Mouse (Mus musculus) layer of hippocampus, postnatal 36 days (tissue): ENCODE measurements around the gene Pde9a. TPM values are rescaled to one million over a fixed set of nuclear protein-coding genes. Genes with fewer than 3 reads are reported as not detected.
"Not testable (repeated sequence)": the region's sequence is repeated elsewhere in the genome, so short reads cannot be mapped to it uniquely, and the experiment has no call there.

Experiments used
- DNase-seq, 2 experiments: peaks; one replicate each; pipeline ENCODE4 v3.0.0; 2022
- total RNA-seq, 2 experiments: library from RNA; stranded (reverse); gene quantifications; 2 replicates each; pipeline ENCODE4 v1.2.3; 2021

Pde9a gene
- 10 to 100 TPM; 20.7 to 31.6 TPM for total RNA-seq

GRCm38 (mm10) chr17:31385671-31386665 is at the start of gene Pde9a:
Gene Pde9a (plus strand): TSS chr17:31386210.
- peak; percentile 55 to 60 for DNase-seq

GRCm38 (mm10) chr17:31339769-31340168 is 46.2 kb upstream of the Pde9a start:
- no peak for DNase-seq

GRCm38 (mm10) chr17:31342191-31342590 is 43.8 kb upstream of the Pde9a start:
- DNase-seq, result peak in 1 of 2 experiments; percentile 36

DNA sequence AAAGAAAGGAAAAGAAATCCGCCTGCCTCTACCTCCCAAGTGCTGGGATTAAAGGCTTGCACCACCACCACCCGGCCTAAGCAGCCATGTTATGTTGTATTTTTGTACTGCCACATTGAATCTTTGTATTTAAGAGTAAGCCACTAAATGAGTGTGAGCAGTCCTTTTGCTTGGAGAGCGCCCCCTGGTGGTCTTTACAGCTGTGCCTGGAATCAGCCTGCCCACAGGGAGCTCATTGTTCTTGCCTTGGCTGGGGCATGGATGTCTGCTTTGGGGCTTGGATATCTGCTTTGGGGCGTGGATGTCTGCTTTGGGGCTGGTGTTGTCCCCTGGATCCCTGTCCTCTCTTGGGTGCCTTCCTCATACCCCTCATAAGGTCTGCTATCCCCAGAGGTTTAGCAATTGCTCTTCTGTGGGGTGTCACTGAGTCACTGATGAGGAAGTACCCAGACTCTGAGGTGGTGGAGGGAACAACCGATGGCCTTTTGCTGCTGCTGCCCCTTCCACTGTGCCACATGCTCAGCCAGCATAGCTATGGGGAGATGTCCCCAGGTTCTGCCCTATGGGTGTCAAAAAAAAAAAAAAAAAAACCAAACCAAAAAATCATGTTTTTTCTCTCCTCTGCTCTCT is 41.7 kb upstream of the Pde9a start:
- peak; percentile 56 to 69 for DNase-seq

DNA sequence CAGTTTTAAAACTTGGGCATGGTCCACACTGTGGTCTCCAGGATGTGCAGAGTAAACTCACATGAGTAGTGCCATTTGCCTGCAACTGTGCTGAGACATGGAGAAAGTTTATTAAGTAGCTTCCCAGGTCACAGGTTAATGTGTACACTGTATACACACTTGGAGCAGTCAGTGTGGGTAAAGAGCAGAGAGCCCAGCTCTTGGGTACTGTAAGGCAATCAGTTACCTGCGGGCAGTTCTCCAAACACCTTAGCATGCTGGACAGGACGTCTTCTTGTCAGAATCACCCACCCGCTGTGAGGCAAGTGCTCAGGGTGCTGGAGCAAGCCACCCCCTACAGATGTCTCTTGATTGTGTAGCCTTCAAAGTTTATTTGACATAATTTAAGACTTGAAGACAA is 41.2 kb upstream of the Pde9a start:
- DNase-seq, result no peak

- no peak for DNase-seq
These were observed 37.9 kb upstream of the Pde9a start for GRCm38 (mm10) chr17:31348129-31348528.

- DNase-seq, result peak; percentile 18 to 39
These were observed 36.6 kb upstream of the Pde9a start for GRCm38 (mm10) chr17:31349388-31349787.

- no peak for DNase-seq
These were observed 34.0 kb upstream of the Pde9a start for GRCm38 (mm10) chr17:31351984-31352383.

GRCm38 (mm10) chr17:31353255-31353654 is 32.8 kb upstream of the Pde9a start:
- DNase-seq, result no peak

DNA sequence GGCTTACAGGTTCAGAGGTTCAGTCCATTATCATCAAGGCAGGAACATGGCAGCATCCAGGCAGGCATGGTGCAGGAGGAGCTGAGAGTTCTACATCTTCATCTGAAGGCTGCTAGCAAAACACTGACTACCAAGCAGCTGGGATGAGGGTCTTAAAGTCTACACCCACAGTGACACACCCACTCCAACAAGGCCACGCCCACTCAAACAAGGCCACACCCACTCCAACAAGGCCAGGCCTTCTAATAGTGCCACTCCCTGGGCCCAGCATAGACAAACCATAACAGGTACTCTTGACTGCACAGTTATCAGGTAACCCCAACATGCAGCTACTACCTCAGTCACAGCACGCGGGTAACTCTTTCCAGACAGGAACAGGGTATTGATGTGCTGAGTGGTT is 31.3 kb upstream of the Pde9a start:
- not testable (repeated sequence) for DNase-seq

DNA sequence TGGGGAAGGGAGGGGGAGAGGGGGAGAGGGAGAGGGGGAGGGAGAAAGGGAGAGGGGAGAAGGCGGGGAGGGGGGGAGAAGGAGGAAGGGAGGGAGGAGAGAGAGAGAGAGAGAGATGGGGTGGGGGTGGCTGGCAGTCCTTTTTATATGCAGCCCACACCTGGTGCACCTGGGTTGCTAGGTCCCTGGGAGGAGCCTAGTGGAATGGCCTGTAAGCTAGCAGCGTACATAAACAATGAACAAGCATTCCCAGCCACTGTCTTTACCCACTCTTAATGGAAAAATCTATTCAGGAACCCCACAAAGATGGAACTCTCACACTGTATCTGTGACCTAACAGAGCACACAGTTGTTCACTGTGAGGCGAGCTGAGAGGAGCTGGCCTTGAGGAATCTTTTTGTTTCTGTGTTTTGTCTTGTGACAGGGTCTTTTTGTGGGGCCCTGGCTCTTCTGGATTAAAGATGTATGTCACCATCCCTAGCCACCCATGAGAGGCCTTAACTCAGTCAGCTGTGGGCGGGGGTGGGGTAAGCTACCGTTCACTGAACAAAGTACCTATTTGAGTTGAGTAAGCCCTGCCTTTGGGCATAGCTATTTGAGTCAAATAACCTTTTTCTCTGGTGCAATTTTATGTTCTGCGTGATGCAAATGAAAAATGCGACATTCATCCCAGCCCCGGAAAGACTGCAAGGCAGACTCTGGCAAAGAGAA is 30.1 kb upstream of the Pde9a start:
- DNase-seq, result no peak

DNA sequence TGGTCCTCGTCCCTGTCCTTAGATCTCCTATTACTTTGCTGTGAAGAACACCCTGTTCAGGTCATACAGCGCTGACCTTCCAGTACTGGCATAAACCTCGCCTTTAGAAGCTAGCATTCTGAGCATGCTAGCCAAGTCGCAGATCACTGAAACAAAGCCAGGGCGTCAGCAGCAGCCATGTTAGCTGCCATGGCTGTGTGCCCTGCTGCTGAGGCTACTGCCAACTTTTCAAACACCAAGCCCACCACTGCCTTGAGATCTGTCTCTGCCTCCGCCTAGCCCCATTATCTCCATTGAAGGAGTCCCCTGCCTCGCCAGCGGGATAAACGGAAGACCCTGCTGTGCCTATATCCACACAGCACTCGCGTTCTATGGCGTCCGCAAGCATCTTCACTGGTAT is 25.4 kb upstream of the Pde9a start:
- DNase-seq, result no peak

DNA sequence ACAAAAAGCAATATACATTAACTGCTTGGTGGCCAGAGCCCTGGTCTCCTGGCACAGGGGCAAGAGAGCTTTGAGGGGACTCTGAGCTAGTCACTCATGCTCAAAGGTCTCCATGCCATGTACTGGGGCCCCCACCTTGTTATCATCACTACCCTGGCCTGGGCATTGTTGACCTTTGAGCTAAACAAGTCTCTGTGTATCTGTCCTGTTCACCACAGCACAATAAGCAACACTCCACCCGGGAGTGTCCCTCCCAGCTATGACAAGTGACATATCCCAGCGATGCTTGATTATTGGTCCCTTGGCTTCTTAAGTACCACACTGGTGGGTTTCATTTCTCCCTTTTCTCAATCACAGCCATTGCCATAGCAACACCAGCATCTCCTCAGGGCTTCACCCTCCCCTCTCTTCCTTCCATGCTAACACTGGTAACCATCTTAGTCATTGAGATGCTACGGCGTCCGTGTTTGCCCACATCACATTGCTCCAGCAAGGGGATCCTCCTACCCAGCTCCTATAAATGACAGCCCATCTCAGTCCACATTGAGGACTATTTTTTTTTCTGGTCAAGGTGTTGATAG is 20.3 kb upstream of the Pde9a start:
- no peak for DNase-seq

GRCm38 (mm10) chr17:31370221-31370620 is 15.8 kb upstream of the Pde9a start:
- DNase-seq, result no peak

DNA sequence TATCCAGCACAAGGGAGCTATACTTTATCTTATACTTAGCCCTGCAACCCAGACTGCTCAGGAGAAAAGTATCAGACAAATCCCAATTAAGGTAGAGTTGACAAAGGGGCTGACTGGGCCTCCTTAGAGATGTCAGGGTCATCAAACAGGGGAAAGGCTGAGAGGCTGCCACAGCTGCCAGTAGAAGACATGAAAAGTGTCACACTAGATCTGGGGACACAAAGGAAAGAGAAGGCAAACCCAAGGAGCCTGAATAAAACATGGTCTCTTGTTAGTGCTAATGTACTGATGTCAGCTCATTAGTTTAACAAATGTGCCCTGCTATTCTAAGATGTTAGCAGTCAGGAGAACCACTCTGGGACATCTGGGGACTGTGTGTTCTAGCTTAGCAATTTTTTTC is 15.1 kb upstream of the Pde9a start:
- DNase-seq, result no peak

GRCm38 (mm10) chr17:31377961-31378360 is 8.0 kb upstream of the Pde9a start:
- peak; percentile 64 to 67 for DNase-seq

GRCm38 (mm10) chr17:31378361-31378761 is 7.6 kb upstream of the Pde9a start:
- peak in 1 of 2 experiments; percentile 29 for DNase-seq

DNA sequence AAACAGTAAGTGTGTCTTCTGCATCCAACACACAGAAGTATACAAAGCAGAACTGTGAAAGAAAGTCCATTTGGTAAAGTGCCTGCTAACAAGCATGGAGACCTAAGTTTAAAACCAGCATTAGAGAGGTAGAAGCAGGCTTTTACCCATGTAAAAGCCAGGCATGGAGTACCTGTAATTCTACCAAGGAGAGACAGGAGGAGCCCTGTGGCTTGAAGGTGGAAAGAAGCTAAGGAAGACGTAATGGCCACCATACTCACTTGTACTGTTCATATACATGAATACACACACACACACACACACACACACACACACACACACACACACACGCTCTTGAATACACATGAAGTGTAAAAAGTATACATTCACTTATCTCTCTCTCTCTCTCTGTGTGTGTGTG is 6.9 kb upstream of the Pde9a start:
- DNase-seq, result no peak

- no peak for DNase-seq
These were observed 6.1 kb upstream of the Pde9a start for GRCm38 (mm10) chr17:31379863-31380262.

DNA sequence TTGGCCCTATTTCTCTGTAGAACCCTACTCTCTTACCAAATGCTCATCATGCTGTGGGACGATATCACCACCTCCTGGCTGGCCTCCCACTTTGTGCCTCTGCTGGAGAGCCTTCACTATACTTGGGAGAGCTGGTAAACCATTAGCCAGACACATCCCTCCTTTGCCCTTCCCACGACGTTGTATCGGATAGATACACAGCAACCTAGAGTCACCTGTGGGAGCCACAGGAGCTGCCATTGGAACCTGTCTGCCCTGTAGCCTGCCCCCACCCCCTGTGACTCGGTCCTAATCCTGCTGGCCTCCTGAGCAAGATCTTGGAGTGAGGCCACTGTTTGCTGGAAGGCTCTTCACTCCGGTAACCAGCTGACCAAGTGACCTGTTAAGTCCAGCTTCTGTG is 2.7 kb upstream of the Pde9a start:
- no peak for DNase-seq

DNA sequence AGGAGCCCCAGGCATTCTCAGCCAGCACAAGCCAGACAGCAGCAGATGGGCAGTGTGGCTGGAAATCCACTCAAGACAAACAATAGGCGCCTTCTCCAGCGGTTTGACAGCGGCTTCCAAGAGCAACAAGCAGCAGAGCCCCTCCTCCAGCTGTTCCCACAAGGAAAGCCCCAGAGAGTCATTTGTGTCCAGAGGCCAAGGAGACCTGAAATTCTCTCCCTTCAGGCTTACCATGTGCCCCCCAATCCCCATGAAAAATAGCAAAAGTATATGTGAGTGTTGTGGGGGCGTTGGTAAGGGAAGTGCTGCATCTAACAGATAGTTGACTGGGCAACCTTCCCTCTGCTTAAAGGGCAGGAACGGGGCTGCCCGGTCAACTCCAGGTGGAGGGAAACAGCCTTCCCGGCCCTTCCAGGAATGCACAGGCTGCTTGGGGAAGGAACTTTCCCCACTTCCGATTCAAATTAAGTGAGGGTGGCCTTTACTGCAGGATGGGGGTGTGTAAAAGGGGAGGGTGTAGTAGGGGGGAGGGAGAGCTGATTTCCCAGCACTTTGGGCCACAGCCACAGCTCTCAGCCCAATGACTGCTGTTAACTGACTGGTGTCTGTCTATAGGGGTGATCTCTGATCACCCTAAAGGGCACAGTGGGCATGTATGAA is 912 bp upstream of the Pde9a start:
- DNase-seq, result no peak

GRCm38 (mm10) chr17:31386766-31387275 is 811 bp downstream of the Pde9a start:
- no peak for DNase-seq
